In genomic region chr5:118483001-118483400, GRCm38 (mm10) we compare ENCODE assay signal across 11 mouse cellular contexts.
DNase-seq lines count a peak whose midpoint lies in the region; ATAC-seq lines count a peak whose summit lies in the region.
"Had no signal": no experiment of that assay in that cellular context is flagged by ENCODE, and none has a peak within 500 bp of the region (broad histone marks: within the 10 kb centered on the region; RNA-seq: fewer than 3 reads in every experiment).

No protein-coding gene starts in this region.

- H3K4me3 ChIP-seq in erythroblast, embryonic 14.5 days (replicated peaks): peak overlapping the region; percentile 60
- no peak overlapping the region for H3K4me3 ChIP-seq in hindbrain, embryonic 16.5 days (ENCODE audit: low read length)
- H3K4me3 ChIP-seq: embryonic facial prominence, embryonic 15.5 days; hindbrain, embryonic 13.5 days had no signal

- H3K9ac ChIP-seq in hindbrain, embryonic 16.5 days (ENCODE audit: low read depth, low read length): no peak overlapping the region
- H3K9ac ChIP-seq: embryonic facial prominence, embryonic 15.5 days; hindbrain, embryonic 13.5 days had no signal

- peaks cover 99% of the 10 kb centered on the region for H3K4me1 ChIP-seq in erythroblast, embryonic 14.5 days (ENCODE audit: control insufficient read depth)
- H3K4me1 ChIP-seq in hindbrain, embryonic 16.5 days (ENCODE audit: control insufficient read depth, insufficient read depth, low read depth, low read length): peaks cover 3% of the 10 kb centered on the region; the same call in 1 of the 2 replicates

- H3K4me2 ChIP-seq in hindbrain, embryonic 16.5 days (ENCODE audit: low read length): no peak overlapping the region
- H3K4me2 ChIP-seq: embryonic facial prominence, embryonic 15.5 days; hindbrain, embryonic 13.5 days had no signal

- H3K36me3 ChIP-seq in erythroblast, embryonic 14.5 days (ENCODE audit: control insufficient read depth): peaks cover 15% of the 10 kb centered on the region
- no peaks in the 10 kb centered on the region for H3K36me3 ChIP-seq in hindbrain, embryonic 16.5 days (ENCODE audit: control insufficient read depth, insufficient read depth, low read length)
- H3K36me3 ChIP-seq: embryonic facial prominence, embryonic 15.5 days; hindbrain, embryonic 13.5 days had no signal

- 18% methylated on average over 7 of the region's 7 CpGs for WGBS in hindbrain, embryonic 16.5 days

- DNase-seq in 416B (ENCODE audit: low read depth): peak; percentile 44
- DNase-seq in heart, adult 9 months (ENCODE audit: low spot score in 2 of 2): peak; percentile 49 to 63
- peak; percentile 47 to 50 for DNase-seq in kidney, postnatal 36 days
- DNase-seq in B cell, adult 2 months: no peak
- no peak for DNase-seq in left cerebral cortex, adult 11 months (ENCODE audit: low spot score)
- DNase-seq: lung, postnatal 14 days had no signal

- no peak overlapping the region for H3K27ac ChIP-seq in hindbrain, embryonic 16.5 days (ENCODE audit: low read depth, low read length)
- H3K27ac ChIP-seq: embryonic facial prominence, embryonic 15.5 days; hindbrain, embryonic 13.5 days had no signal

- no peaks in the 10 kb centered on the region for H3K27me3 ChIP-seq in erythroblast, embryonic 14.5 days (ENCODE audit: control insufficient read depth)
- H3K27me3 ChIP-seq in hindbrain, embryonic 16.5 days (replicated peaks; ENCODE audit: control insufficient read depth, insufficient read depth, low read length): no peaks in the 10 kb centered on the region
- H3K27me3 ChIP-seq: embryonic facial prominence, embryonic 15.5 days; hindbrain, embryonic 13.5 days had no signal

- no peak for ATAC-seq in erythroblast, adult 5-6 weeks (replicated peaks; ENCODE audit: low FRiP score, poor library complexity, severe bottlenecking)
- no peak for ATAC-seq in hindbrain, embryonic 16.5 days

- no peaks in the 10 kb centered on the region for H3K9me3 ChIP-seq in erythroblast, embryonic 14.5 days (ENCODE audit: control insufficient read depth, low read length)
- no peaks in the 10 kb centered on the region for H3K9me3 ChIP-seq in hindbrain, embryonic 16.5 days (ENCODE audit: control insufficient read depth, low read length)
- H3K9me3 ChIP-seq: embryonic facial prominence, embryonic 15.5 days; hindbrain, embryonic 13.5 days had no signal

Comparison
In these comparisons a context has a peak if more than half of its experiments do, and no peak if none do; other contexts are left out.
1. DNase-seq: peak in 416B (single experiment), heart, adult 9 months (2 of 2) and kidney, postnatal 36 days (2 of 2); none in B cell, adult 2 months (0 of 2) and left cerebral cortex, adult 11 months (single experiment).